Mouse (Mus musculus): Measurements from ENCODE around the gene C77080.

DNA sequence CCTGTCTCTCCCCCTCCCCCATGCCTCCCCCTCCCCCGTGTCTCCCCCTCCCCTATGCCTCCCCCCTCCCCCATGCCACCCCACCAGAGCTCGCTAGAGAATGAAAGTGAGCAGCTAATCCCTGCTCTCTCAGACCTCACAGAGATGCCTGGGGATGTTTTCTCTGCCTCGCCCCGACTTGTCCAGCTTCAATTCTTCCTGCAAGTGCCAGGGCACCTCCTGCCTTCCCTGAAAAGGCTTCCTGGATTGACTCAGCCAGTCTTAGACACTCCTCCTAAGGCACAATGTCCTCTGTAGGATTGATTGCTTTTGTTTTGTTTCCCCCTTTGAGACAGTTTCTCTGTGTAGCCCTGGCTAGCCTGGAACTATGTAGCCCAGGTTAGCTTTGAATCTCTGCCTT is at the start of gene C77080:
- TF ChIP-seq POLR2A (IDR thresholded peaks at IDR 0.05; ENCODE audit: borderline replicate concordance, insufficient read depth, low read length) (no peak), CTCF (IDR thresholded peaks at IDR 0.05; ENCODE audit: borderline replicate concordance, insufficient read depth, low read depth, low read length) (no peak)
